Mouse (Mus musculus) olfactory bulb, adult 2 months (tissue): ENCODE data around the gene Zfp472.

ENCODE experiments used
- CTCF ChIP-seq: fragments of 200-500 bp; IDR thresholded peaks from 2 replicates; pipeline ENCODE4 v1.5.1; 2012; ENCODE audit warnings: low read depth, mild to moderate bottlenecking, low read length, moderate library complexity; ENCODE audit not compliant: insufficient read depth
- POLR2A ChIP-seq: fragments of 200-500 bp; IDR thresholded peaks from 2 replicates; pipeline ENCODE4 v1.6.1; 2012; ENCODE audit warnings: mild to moderate bottlenecking, low read depth, low read length, moderate library complexity; ENCODE audit not compliant: insufficient read depth

GRCm38 (mm10) chr17:32947215-32947914, 18.2 kb upstream of the Zfp472 start, which contains the start of gene Cyp4f13:
- peak; percentile 47; the same call in 1 of the 2 replicates for TF ChIP-seq POLR2A
- no peak for TF ChIP-seq CTCF
